Comparison of ENCODE assay signal across 11 mouse cellular contexts in the genomic region with DNA sequence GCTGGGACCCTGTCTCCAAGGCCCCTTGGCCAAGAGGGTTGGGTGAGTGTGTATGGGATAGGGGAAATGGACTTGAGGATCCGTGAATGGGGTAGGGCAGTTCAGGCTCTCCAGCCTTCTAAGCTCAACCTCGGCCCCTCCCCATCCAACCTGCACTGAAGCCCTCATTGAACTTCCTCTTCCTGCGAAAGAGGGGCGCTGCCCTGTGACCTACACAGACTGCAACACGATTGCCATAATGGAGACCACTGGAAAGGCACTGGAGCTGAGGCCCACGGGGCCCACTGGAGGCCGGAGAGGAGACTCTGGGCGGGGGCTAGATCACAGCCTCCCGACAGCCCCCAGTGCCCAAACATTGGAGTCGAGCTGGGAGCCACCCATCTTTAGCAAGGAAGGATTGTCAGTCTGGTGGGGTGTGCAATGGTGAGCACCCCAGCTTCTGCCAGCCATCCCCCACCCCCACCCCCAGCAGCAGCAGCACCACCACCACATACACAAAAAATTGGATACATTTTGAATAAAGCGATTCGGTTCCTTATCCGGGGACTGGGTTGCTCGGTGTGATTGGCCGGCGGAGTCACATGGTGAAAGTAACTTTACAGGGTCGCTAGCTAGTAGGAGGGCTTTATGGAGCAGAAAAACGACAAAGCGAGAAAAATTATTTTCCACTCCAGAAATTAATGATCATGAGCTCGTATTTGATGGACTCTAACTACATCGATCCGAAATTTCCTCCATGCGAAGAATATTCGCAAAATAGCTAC. TPM values are rescaled to one million over a fixed set of nuclear protein-coding genes. Genes with fewer than 3 reads are reported as not detected.
DNase-seq lines count a peak whose midpoint lies in the region; ATAC-seq and TF ChIP-seq lines count a peak whose summit lies in the region.
"Had no signal": no experiment of that assay in that cellular context is flagged by ENCODE, and none has a peak within 500 bp of the region (broad histone marks: within the 10 kb centered on the region; RNA-seq: fewer than 3 reads in every experiment).

No protein-coding gene starts in this region.

- no peak for TF ChIP-seq EP300 in liver, postnatal 0 days (IDR thresholded peaks at IDR 0.05; ENCODE audit: low read depth)

- no peaks in the 10 kb centered on the region for H3K9me3 ChIP-seq in heart, embryonic 11.5 days (replicated peaks; ENCODE audit: control insufficient read depth, low read length)
- no peaks in the 10 kb centered on the region for H3K9me3 ChIP-seq in liver, postnatal 0 days (ENCODE audit: low read length)

- H3K36me3 ChIP-seq in heart, embryonic 11.5 days (ENCODE audit: control insufficient read depth, insufficient read depth, low read length): no peaks in the 10 kb centered on the region
- H3K36me3 ChIP-seq in liver, postnatal 0 days (replicated peaks; ENCODE audit: insufficient read depth, low read length): no peaks in the 10 kb centered on the region

- DNase-seq in heart, postnatal 14 days: no peak
- DNase-seq in ES-CJ7 (ENCODE audit: low read depth, low spot score): peak; percentile 59
- no peak for DNase-seq in liver, postnatal 0 days
- DNase-seq in layer of hippocampus, adult 18-20 months (ENCODE audit: low spot score in 2 of 2): no peak
- DNase-seq in adipocyte (ENCODE audit: low spot score): no peak
- no peak for DNase-seq in thymus, postnatal 0 days (ENCODE audit: low spot score)
- DNase-seq: right cerebral cortex, postnatal 4 days had no signal

- no peak overlapping the region for H3K27ac ChIP-seq in heart, embryonic 11.5 days (ENCODE audit: low read depth, low read length)
- peak overlapping the region; percentile 39; the same call in 1 of the 2 replicates for H3K27ac ChIP-seq in embryonic fibroblast, embryonic 13.5 days (ENCODE audit: insufficient read depth, low read length)
- no peak overlapping the region for H3K27ac ChIP-seq in liver, postnatal 0 days (ENCODE audit: low read depth)

- H3K4me3 ChIP-seq in heart, embryonic 11.5 days (ENCODE audit: low read depth, low read length): peak overlapping the region; percentile 39
- H3K4me3 ChIP-seq in embryonic fibroblast, embryonic 13.5 days (ENCODE audit: insufficient read depth, low read length): peak overlapping the region; percentile 36
- H3K4me3 ChIP-seq in liver, postnatal 0 days (ENCODE audit: low read depth, low read length): peak overlapping the region; percentile 4; the same call in 1 of the 2 replicates

- no peak for ATAC-seq in heart, embryonic 11.5 days (replicated peaks; ENCODE audit: insufficient number of reproducible peaks, low FRiP score, low TSS enrichment)
- no peak for ATAC-seq in liver, postnatal 0 days
- ATAC-seq: inflammation-experienced regulatory T-cells, adult 6 months had no signal

- no peak for TF ChIP-seq CTCF in embryonic fibroblast, embryonic 13.5 days (IDR thresholded peaks at IDR 0.05; ENCODE audit: borderline replicate concordance, insufficient read depth, low read length)
- no peak for TF ChIP-seq CTCF in liver, postnatal 0 days (IDR thresholded peaks at IDR 0.05; ENCODE audit: low read depth)

- under 1% methylated on average over 24 of the region's 24 CpGs for WGBS in heart, embryonic 11.5 days (ENCODE audit: insufficient replicate concordance)
- 2% methylated on average over 24 of the region's 24 CpGs for WGBS in liver, postnatal 0 days (ENCODE audit: insufficient replicate concordance)

- peaks cover 94% of the 10 kb centered on the region for H3K27me3 ChIP-seq in heart, embryonic 11.5 days (ENCODE audit: control insufficient read depth, insufficient read depth, low read length)
- peaks cover 96% of the 10 kb centered on the region for H3K27me3 ChIP-seq in liver, postnatal 0 days (ENCODE audit: insufficient read depth, low read length)
- H3K27me3 ChIP-seq: Patski had no signal

- H3K9ac ChIP-seq in heart, embryonic 11.5 days (ENCODE audit: low read depth, low read length): no peak overlapping the region
- H3K9ac ChIP-seq in liver, postnatal 0 days (replicated peaks): no peak overlapping the region

- intact Hi-C loops in heart, postnatal 14 days (cut with DNase I): no loop called here

- TF ChIP-seq POLR2A in embryonic fibroblast, embryonic 13.5 days (IDR thresholded peaks at IDR 0.05; ENCODE audit: low read depth, low read length): no peak

- H3K4me2 ChIP-seq in heart, embryonic 11.5 days: peak overlapping the region; percentile 58
- peak overlapping the region; percentile 30 for H3K4me2 ChIP-seq in liver, postnatal 0 days (ENCODE audit: low read depth, low read length)

- H3K4me1 ChIP-seq in heart, embryonic 11.5 days (ENCODE audit: control insufficient read depth, insufficient read depth, low read length): no peaks in the 10 kb centered on the region
- H3K4me1 ChIP-seq in embryonic fibroblast, embryonic 13.5 days (ENCODE audit: control insufficient read depth, insufficient read depth, low read length): peaks cover 5% of the 10 kb centered on the region
- no peaks in the 10 kb centered on the region for H3K4me1 ChIP-seq in liver, postnatal 0 days (ENCODE audit: insufficient read depth)

RNA-seq across cellular contexts. Expression of a gene that starts 15.5 kb away (rescaled TPM):
- polyA plus RNA-seq in heart, embryonic 11.5 days (2014; fragmentation: Nextera tagmentation; extraction: Ambion mirVana): 1.2 and 2.0 TPM in 2 replicates
- under 1 TPM in 1 of 2 experiments, not detected in 1; 0.31 TPM for total RNA-seq in heart, postnatal 14 days (2021)
- 12.5 and 12.6 TPM in 2 replicates for polyA plus RNA-seq in embryonic fibroblast, embryonic 13.5 days (2011; ENCODE audit: insufficient read length, low read depth, missing spikeins)
- 0.07 and 0.11 TPM in 2 replicates for polyA plus RNA-seq in liver, postnatal 0 days (2015; fragmentation: Nextera tagmentation; extraction: Ambion mirVana)
- total RNA-seq in layer of hippocampus, adult 18-20 months (2021): not detected
- 0.07 and 0.17 TPM in 2 replicates for polyA plus RNA-seq in thymus, postnatal 0 days (2015; fragmentation: Nextera tagmentation; extraction: Ambion mirVana)
- polyA plus RNA-seq: inflammation-experienced regulatory T-cells, adult 6 months had no signal

RNA-seq across cellular contexts. Expression of a gene that starts 36.2 kb away (rescaled TPM):
- 0.49 and 0.51 TPM in 2 replicates for polyA plus RNA-seq in heart, embryonic 11.5 days (2014; fragmentation: Nextera tagmentation; extraction: Ambion mirVana)
- not detected for total RNA-seq in heart, postnatal 14 days (2021)
- polyA plus RNA-seq in embryonic fibroblast, embryonic 13.5 days (2011; ENCODE audit: insufficient read length, low read depth, missing spikeins): 42.6 and 61.8 TPM in 2 replicates
- not detected in 2 replicates for polyA plus RNA-seq in liver, postnatal 0 days (2015; fragmentation: Nextera tagmentation; extraction: Ambion mirVana)
- total RNA-seq in layer of hippocampus, adult 18-20 months (2021): not detected
- polyA plus RNA-seq in thymus, postnatal 0 days (2015; fragmentation: Nextera tagmentation; extraction: Ambion mirVana): 0.14 TPM in 1 of 2 replicates, not detected in the other
- polyA plus RNA-seq: inflammation-experienced regulatory T-cells, adult 6 months had no signal

RNA-seq across cellular contexts. Expression of a gene that starts 43.8 kb away (rescaled TPM):
- polyA plus RNA-seq in heart, embryonic 11.5 days (2014; fragmentation: Nextera tagmentation; extraction: Ambion mirVana): 0.11 and 0.20 TPM in 2 replicates
- total RNA-seq in heart, postnatal 14 days (2021): not detected
- 28.5 and 45.5 TPM in 2 replicates for polyA plus RNA-seq in embryonic fibroblast, embryonic 13.5 days (2011; ENCODE audit: insufficient read length, low read depth, missing spikeins)
- not detected in 2 replicates for polyA plus RNA-seq in liver, postnatal 0 days (2015; fragmentation: Nextera tagmentation; extraction: Ambion mirVana)
- not detected for total RNA-seq in layer of hippocampus, adult 18-20 months (2021)
- not detected in 2 replicates for polyA plus RNA-seq in thymus, postnatal 0 days (2015; fragmentation: Nextera tagmentation; extraction: Ambion mirVana)

RNA-seq across cellular contexts. Expression of a gene that starts 58.0 kb away (rescaled TPM):
- not detected in 2 replicates for polyA plus RNA-seq in heart, embryonic 11.5 days (2014; fragmentation: Nextera tagmentation; extraction: Ambion mirVana)
- not detected for total RNA-seq in heart, postnatal 14 days (2021)
- polyA plus RNA-seq in embryonic fibroblast, embryonic 13.5 days (2011; ENCODE audit: insufficient read length, low read depth, missing spikeins): 4.9 and 6.2 TPM in 2 replicates
- not detected in 2 replicates for polyA plus RNA-seq in liver, postnatal 0 days (2015; fragmentation: Nextera tagmentation; extraction: Ambion mirVana)
- not detected for total RNA-seq in layer of hippocampus, adult 18-20 months (2021)
- not detected in 2 replicates for polyA plus RNA-seq in thymus, postnatal 0 days (2015; fragmentation: Nextera tagmentation; extraction: Ambion mirVana)
- polyA plus RNA-seq: inflammation-experienced regulatory T-cells, adult 6 months had no signal

Comparison
In these comparisons a context has a peak if more than half of its experiments do, and no peak if none do; other contexts are left out.
1. RNA of a gene that starts 36.2 kb away (polyA plus RNA-seq): 42.6 to 61.8 TPM in embryonic fibroblast, embryonic 13.5 days; 0.49 to 0.51 TPM in heart, embryonic 11.5 days, 0.14 TPM in thymus, postnatal 0 days and not detected in liver, postnatal 0 days; every median in the first group is over 10 times any median in the second.
2. RNA of a gene that starts 43.8 kb away (polyA plus RNA-seq): 28.5 to 45.5 TPM in embryonic fibroblast, embryonic 13.5 days; 0.11 to 0.20 TPM in heart, embryonic 11.5 days, not detected in thymus, postnatal 0 days and not detected in liver, postnatal 0 days; every median in the first group is over 10 times any median in the second.
3. Peak in every context shown above with its lines, with median percentiles within 50 percentile points of each other: H3K4me3 ChIP-seq.